Mouse (Mus musculus): ENCODE results near the gene Dis3.

The Dis3 gene

GRCm38 (mm10) chr14:99099267-99099966, at the start of gene Dis3, which contains the start of gene Pibf1:
Gene Dis3 (minus strand): TSS chr14:99099770.
Gene Pibf1 (plus strand): TSS chr14:99099424.
- peak; percentile 99 to 100 for DNase-seq (ENCODE audit: low spot score in 2 of 2)

- DNase-seq (ENCODE audit: low spot score in 2 of 2): no peak
These were observed 47.3 kb upstream of the Dis3 start for GRCm38 (mm10) chr14:99146841-99147240.

- DNase-seq (ENCODE audit: low spot score in 2 of 2): peak; percentile 72 to 89
These were observed 42.4 kb upstream of the Dis3 start for GRCm38 (mm10) chr14:99141786-99142633.

GRCm38 (mm10) chr14:99140036-99140435, 40.5 kb upstream of the Dis3 start:
- no peak for DNase-seq (ENCODE audit: low spot score in 2 of 2)

- DNase-seq (ENCODE audit: low spot score in 2 of 2): no peak
These were observed 36.7 kb upstream of the Dis3 start for GRCm38 (mm10) chr14:99136297-99136696.

GRCm38 (mm10) chr14:99135761-99136160, 36.2 kb upstream of the Dis3 start:
- no peak for DNase-seq (ENCODE audit: low spot score in 2 of 2)

- DNase-seq (ENCODE audit: low spot score in 2 of 2): no peak
These were observed 34.5 kb upstream of the Dis3 start for GRCm38 (mm10) chr14:99134048-99134447.

GRCm38 (mm10) chr14:99129050-99129449, 29.5 kb upstream of the Dis3 start:
- DNase-seq (ENCODE audit: low spot score in 2 of 2): no peak

GRCm38 (mm10) chr14:99127509-99127908, 27.9 kb upstream of the Dis3 start:
- DNase-seq (ENCODE audit: low spot score in 2 of 2): no peak

- DNase-seq (ENCODE audit: low spot score in 2 of 2): no peak
These were observed 27.1 kb upstream of the Dis3 start for GRCm38 (mm10) chr14:99126713-99127112.

GRCm38 (mm10) chr14:99124076-99124475, 24.5 kb upstream of the Dis3 start:
- DNase-seq (ENCODE audit: low spot score in 2 of 2): no peak

- no peak for DNase-seq (ENCODE audit: low spot score in 2 of 2)
These were observed 22.2 kb upstream of the Dis3 start for GRCm38 (mm10) chr14:99121584-99122339.

GRCm38 (mm10) chr14:99117576-99117975, 18.0 kb upstream of the Dis3 start:
- no peak for DNase-seq (ENCODE audit: low spot score in 2 of 2)

GRCm38 (mm10) chr14:99108762-99109161, 9.2 kb upstream of the Dis3 start:
- no peak for DNase-seq (ENCODE audit: low spot score in 2 of 2)

GRCm38 (mm10) chr14:99107631-99108187, 8.1 kb upstream of the Dis3 start:
- no peak for DNase-seq (ENCODE audit: low spot score in 2 of 2)

GRCm38 (mm10) chr14:99106671-99107070, 7.1 kb upstream of the Dis3 start:
- DNase-seq (ENCODE audit: low spot score in 2 of 2): no peak

- DNase-seq (ENCODE audit: low spot score in 2 of 2): no peak
These were observed 5.1 kb upstream of the Dis3 start for GRCm38 (mm10) chr14:99104542-99105123.

GRCm38 (mm10) chr14:99103050-99103449, 3.5 kb upstream of the Dis3 start:
- no peak for DNase-seq (ENCODE audit: low spot score in 2 of 2)

GRCm38 (mm10) chr14:99099967-99100587, 507 bp upstream of the Dis3 start:
- peak; percentile 33 to 34 for DNase-seq (ENCODE audit: low spot score in 2 of 2)

GRCm38 (mm10) chr14:99088947-99089346, 10.6 kb downstream of the Dis3 start:
- no peak for DNase-seq (ENCODE audit: low spot score in 2 of 2)

GRCm38 (mm10) chr14:99071146-99071545, 28.4 kb downstream of the Dis3 start:
- DNase-seq (ENCODE audit: low spot score in 2 of 2): no peak

All from right cerebral cortex, postnatal 10 days (tissue).